Mouse (Mus musculus): ENCODE results near the gene Dmrt1. TPM values are rescaled to one million over a fixed set of nuclear protein-coding genes. Genes with fewer than 3 reads are reported as not detected.

Dmrt1 gene
- polyA plus RNA-seq, 1 experiment from 2014 or later = 0.20 TPM

DNA sequence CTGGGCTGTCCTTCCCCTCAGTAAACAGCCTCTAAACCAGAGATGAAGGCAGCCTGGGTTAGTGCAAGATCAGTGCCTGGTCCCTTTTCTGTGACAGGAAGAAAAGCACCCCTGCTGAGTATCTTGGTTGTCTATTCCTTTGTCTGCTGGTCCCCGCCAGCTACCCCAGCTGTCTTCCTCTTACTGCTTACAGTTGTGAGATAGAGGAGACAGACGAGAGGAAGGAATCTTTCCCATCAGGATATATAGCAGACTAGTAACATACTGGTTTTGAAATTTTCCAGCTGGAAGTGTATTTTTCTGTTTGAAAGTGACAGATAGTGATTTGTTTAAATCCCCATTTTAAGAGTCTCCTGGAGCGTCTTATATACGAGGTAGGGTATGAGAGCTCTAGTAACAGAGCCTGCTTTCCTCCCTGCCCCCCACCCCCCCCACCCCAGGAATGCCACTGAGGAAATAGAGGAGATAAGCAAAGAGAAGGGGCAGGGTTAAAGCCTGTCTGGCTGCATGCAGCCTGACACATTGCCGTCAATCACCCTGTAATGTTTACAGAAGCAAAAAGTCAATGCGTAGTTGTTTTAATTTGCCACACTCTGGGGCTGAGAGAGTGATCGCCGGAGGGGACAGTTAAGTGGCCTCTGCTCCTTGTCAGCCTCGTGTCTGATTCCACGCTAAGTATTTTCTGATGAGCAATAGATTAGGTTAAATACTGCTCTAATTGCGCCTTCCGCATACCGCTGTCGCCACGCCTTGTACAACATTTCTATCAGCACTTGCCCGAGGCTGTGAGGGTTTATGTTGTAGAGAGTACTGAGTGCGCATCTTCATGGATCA is 69.8 kb downstream of the Dmrt1 start:
- Histone ChIP-seq H3K27me3 (replicated peaks; ENCODE audit: low read depth, poor library complexity, severe bottlenecking) (peaks cover 84% of the 10 kb centered on the region), H3K4me3 (peak overlapping the region; percentile 32)

DNA sequence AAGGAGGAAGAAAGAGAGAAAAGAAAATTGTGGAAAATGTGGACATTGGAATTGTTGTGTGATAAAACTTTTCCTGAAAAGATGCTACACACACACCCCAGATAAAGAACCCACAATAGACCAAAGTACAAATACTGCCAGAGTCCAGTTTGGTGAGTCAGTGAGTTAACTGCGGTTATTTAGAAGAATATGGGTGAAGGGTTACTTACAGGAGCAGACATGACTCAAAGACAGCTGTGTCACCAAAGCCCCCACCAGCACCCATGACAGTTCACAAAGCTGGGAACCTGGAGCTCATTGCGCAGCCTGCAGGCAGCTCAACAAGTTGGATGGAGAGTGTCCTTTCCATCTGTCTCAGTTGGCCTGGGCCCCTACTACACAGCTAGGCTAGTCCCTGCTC is 72.9 kb downstream of the Dmrt1 start:
- Histone ChIP-seq H3K36me3 (replicated peaks) (no peaks in the 10 kb centered on the region), H3K27ac (replicated peaks) (no peak overlapping the region), H3K9me3 (no peaks in the 10 kb centered on the region), H3K4me3 (no peak overlapping the region), H3K27me3 (replicated peaks; ENCODE audit: low read depth, poor library complexity, severe bottlenecking) (peaks cover 68% of the 10 kb centered on the region), H3K4me1 (peaks cover 22% of the 10 kb centered on the region)
- 97% methylated on average over 2 of the region's 2 CpGs for WGBS
- no peak for DNase-seq (ENCODE audit: low spot score)

More for the DNA sequence above, 69.8 kb downstream of the Dmrt1 start:
- H3K4me1 ChIP-seq = peaks cover 22% of the 10 kb centered on the region
- 4% methylated on average over 17 of the region's 17 CpGs for WGBS
- no peaks in the 10 kb centered on the region for H3K36me3 ChIP-seq (replicated peaks)
- no peaks in the 10 kb centered on the region for H3K9me3 ChIP-seq
- H3K27ac ChIP-seq (replicated peaks) = 0 out of 2 replicates have a peak overlapping the region, but pooled peaks have one; percentile 16
- DNase-seq (ENCODE audit: low spot score) = peak; percentile 56

DNA sequence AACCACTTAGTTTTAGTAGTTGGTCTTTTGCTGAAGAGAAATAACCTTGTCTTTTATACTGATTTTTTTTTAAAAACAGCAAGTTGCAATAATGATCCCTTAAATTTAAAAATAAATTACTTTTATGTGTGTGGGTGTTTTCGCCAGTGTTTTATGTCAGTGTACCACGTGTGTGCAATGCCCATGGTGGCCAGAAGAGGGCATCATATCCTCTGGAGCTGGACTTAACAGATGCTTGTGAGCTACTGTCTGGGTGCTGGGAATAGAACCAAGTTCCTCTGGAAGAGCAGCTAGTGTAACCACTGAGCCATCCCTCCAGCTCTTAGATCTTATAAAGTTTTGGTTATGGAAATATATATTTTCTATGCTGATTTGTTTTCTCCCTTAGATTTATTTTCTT is 74.0 kb downstream of the Dmrt1 start:
- H3K27me3 ChIP-seq (replicated peaks; ENCODE audit: low read depth, poor library complexity, severe bottlenecking) = peaks cover 65% of the 10 kb centered on the region
- WGBS = 92% methylated on average over 2 of the region's 2 CpGs
- H3K27ac ChIP-seq (replicated peaks) = no peak overlapping the region
- DNase-seq (ENCODE audit: low spot score) = no peak
- H3K36me3 ChIP-seq (replicated peaks) = no peaks in the 10 kb centered on the region
- H3K9me3 ChIP-seq = no peaks in the 10 kb centered on the region
- peaks cover 19% of the 10 kb centered on the region for H3K4me1 ChIP-seq
- no peak overlapping the region for H3K4me3 ChIP-seq

DNA sequence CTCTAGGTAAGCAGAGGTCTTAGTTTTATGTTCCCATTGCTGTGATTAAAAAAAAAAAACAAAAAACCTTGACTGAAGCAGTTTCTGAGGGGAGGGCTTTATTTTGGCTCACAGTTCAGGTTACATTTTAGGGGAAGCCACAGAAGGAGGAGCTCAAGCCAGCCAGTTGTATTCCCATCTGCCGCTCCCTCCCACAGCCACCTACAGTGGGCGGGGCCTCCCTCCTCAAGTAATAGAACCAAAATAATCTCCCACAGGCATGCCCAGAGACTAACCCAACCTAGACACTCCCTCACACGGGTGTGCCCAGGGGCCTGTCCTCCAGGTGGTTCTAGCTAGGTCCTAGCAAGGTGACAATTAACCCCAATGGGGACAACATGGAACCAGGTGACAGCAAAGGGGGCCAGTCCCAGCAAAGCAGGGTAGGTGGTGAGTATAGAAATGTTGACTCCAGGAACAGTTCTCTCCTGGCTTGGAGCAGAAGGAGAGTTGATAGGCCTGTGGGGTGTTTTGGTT is 92.4 kb downstream of the Dmrt1 start:
- Histone ChIP-seq H3K27me3 (replicated peaks; ENCODE audit: low read depth, poor library complexity, severe bottlenecking) (peaks cover 91% of the 10 kb centered on the region), H3K4me3 (no peak overlapping the region), H3K36me3 (replicated peaks) (no peaks in the 10 kb centered on the region), H3K4me1 (peaks cover 7% of the 10 kb centered on the region; the same call in 1 of the 2 replicates), H3K27ac (replicated peaks) (no peak overlapping the region), H3K9me3 (no peaks in the 10 kb centered on the region)
- WGBS = 73% methylated on average over 3 of the region's 3 CpGs
- DNase-seq (ENCODE audit: low spot score) = no peak

DNA sequence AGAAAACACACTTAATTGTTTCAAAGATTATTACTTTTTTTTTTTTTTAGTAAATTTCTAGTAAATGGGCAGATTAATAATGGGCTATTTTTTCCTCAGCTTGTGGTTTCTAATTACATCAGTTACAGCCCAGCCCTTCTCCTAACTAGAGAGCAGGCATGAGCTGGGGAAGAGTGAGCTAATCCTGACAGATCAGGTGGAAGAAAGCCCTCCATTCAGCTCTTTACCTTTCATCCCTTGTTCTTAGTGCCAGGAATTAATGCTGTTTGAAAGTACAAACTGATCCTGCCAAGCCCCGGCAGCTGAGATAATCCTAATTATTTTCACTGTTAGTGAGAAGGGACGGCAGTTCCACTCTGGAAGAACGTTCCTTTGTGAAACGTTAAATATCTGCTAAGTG is 93.2 kb downstream of the Dmrt1 start:
- peaks cover 91% of the 10 kb centered on the region for H3K27me3 ChIP-seq (replicated peaks; ENCODE audit: low read depth, poor library complexity, severe bottlenecking)
- peaks cover 7% of the 10 kb centered on the region; the same call in 1 of the 2 replicates for H3K4me1 ChIP-seq

DNA sequence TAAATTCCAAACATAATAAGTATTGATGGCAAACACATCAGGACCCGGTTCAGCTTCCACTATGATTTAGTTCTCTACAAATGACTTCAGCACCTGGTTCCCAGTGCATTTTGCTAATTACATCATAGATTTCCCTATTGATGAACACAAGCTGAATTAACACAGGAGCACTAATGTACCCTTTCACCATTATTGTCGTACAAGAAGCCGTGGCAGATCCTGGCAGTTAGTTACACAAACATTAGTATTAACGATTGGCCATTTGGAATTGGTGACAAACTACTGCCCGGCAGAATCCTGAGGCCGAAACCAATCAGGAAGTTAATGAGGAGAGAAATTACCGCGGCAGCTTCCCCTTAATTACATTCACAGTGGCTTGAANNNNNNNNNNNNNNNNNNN is 96.5 kb downstream of the Dmrt1 start:
- no peaks in the 10 kb centered on the region for H3K9me3 ChIP-seq
- 5% methylated on average over 8 of the region's 8 CpGs for WGBS
- H3K36me3 ChIP-seq (replicated peaks) = no peaks in the 10 kb centered on the region
- peaks cover 25% of the 10 kb centered on the region for H3K4me1 ChIP-seq
- H3K4me3 ChIP-seq = no peak overlapping the region
- no peak overlapping the region for H3K27ac ChIP-seq (replicated peaks)
- peaks cover 100% of the 10 kb centered on the region for H3K27me3 ChIP-seq (replicated peaks; ENCODE audit: low read depth, poor library complexity, severe bottlenecking)
- no peak for DNase-seq (ENCODE audit: low spot score)

More for the DNA sequence above, 93.2 kb downstream of the Dmrt1 start:
- no peaks in the 10 kb centered on the region for H3K9me3 ChIP-seq
- H3K27ac ChIP-seq (replicated peaks) = no peak overlapping the region
- no peaks in the 10 kb centered on the region for H3K36me3 ChIP-seq (replicated peaks)
- no peak for DNase-seq (ENCODE audit: low spot score)
- H3K4me3 ChIP-seq = no peak overlapping the region
- 3% methylated on average over 4 of the region's 4 CpGs for WGBS

- no peak overlapping the region for H3K4me3 ChIP-seq
- peak; percentile 48 for DNase-seq (ENCODE audit: low spot score)
- no peak overlapping the region for H3K27ac ChIP-seq (replicated peaks)
- WGBS = under 1% methylated on average over 21 of the region's 21 CpGs
- peaks cover 100% of the 10 kb centered on the region for H3K27me3 ChIP-seq (replicated peaks; ENCODE audit: low read depth, poor library complexity, severe bottlenecking)
- peaks cover 38% of the 10 kb centered on the region for H3K4me1 ChIP-seq
- H3K9me3 ChIP-seq = no peaks in the 10 kb centered on the region
- H3K36me3 ChIP-seq (replicated peaks) = no peaks in the 10 kb centered on the region
These were observed 102.2 kb downstream of the Dmrt1 start for GRCm38 (mm10) chr19:25607461-25608205.

DNA sequence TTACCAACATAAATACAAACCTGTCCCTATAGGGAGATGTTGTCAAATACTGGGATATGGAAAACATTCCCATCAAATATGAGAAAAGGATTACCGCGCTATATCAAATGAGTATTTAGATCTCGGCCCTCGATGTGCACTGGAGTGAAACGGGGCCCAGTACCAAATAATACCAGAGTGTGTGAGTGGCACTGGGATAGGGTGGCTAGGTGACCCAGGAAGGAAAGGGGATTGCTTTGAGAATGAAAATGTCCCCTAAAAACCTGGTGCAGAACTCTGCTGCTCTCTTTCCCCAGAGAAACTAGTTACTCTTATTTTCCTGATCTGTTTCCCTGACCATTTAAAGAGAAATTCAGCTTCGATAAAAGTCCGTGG is 102.8 kb downstream of the Dmrt1 start:
- peak; percentile 21 for DNase-seq (ENCODE audit: low spot score)

DNA sequence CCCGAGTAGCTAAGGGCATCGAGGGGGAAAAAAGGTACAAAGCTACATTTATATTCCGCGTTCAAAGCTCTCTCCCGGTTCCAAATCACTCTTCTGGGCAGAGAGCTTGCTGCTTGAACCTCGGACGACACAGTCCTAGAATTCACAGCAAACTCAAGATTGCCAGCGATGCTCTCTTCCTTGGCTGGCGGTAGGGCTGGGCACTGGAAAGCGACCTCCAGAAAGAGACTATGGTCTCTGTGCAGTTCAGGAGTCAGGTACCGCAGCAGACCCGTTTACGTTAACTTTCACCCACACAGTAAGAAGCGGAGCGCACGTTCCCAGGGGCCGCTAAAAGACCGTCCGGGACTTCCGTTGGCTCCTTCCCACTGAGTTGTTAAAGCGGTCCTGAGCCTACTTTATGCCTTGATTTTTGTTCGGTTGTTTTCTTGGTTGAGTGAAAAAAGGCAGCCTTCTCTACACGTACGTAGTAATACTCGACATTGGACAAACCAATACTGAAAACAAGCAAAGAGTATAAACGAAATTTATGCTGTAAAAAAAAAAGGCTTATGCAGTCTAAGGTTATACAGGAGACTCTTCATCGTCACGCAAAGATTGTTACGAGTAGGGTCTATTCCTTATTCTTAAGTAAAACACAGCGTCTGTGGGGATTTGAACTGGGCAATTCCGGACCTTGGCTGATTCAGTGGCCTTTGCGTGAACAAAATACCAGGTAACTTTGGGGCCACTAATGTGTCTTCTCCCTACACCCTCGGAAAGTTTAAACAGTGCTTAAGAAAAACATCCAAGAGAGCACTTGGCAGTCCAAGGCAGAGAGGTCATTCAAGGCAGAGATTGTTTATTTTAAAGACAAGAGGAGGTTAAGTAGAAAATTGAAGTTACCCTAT is 103.8 kb downstream of the Dmrt1 start:
- Histone ChIP-seq H3K9me3 (no peaks in the 10 kb centered on the region), H3K27ac (replicated peaks) (no peak overlapping the region), H3K27me3 (replicated peaks; ENCODE audit: low read depth, poor library complexity, severe bottlenecking) (peaks cover 100% of the 10 kb centered on the region), H3K36me3 (replicated peaks) (no peaks in the 10 kb centered on the region), H3K4me1 (peaks cover 45% of the 10 kb centered on the region), H3K4me3 (peak overlapping the region; percentile 58; the same call in 1 of the 2 replicates)
- DNase-seq (ENCODE audit: low spot score) = peak; percentile 52
- WGBS = under 1% methylated on average over 33 of the region's 33 CpGs

More for the DNA sequence above, 102.8 kb downstream of the Dmrt1 start:
- Histone ChIP-seq H3K27ac (replicated peaks) (no peak overlapping the region), H3K36me3 (replicated peaks) (no peaks in the 10 kb centered on the region), H3K27me3 (replicated peaks; ENCODE audit: low read depth, poor library complexity, severe bottlenecking) (peaks cover 100% of the 10 kb centered on the region), H3K9me3 (no peaks in the 10 kb centered on the region), H3K4me3 (no peak overlapping the region), H3K4me1 (peaks cover 38% of the 10 kb centered on the region)
- WGBS = 2% methylated on average over 7 of the region's 7 CpGs

GRCm38 (mm10) chr19:25610015-25610410 is 104.6 kb downstream of the Dmrt1 start, which contains the start of gene Dmrt3:
Gene Dmrt3, plus strand, starts transcription at chr19:25610301.
- no peaks in the 10 kb centered on the region for H3K36me3 ChIP-seq (replicated peaks)
- H3K9me3 ChIP-seq = no peaks in the 10 kb centered on the region
- peaks cover 100% of the 10 kb centered on the region for H3K27me3 ChIP-seq (replicated peaks; ENCODE audit: low read depth, poor library complexity, severe bottlenecking)
- no peak for DNase-seq (ENCODE audit: low spot score)
- H3K4me1 ChIP-seq = peaks cover 46% of the 10 kb centered on the region
- H3K4me3 ChIP-seq = peak within 1 kb of the TSS; percentile 58
- WGBS = 1% methylated on average over 26 of the region's 29 CpGs
- peak within 1 kb of the TSS; percentile 75 for H3K27ac ChIP-seq (replicated peaks)

DNA sequence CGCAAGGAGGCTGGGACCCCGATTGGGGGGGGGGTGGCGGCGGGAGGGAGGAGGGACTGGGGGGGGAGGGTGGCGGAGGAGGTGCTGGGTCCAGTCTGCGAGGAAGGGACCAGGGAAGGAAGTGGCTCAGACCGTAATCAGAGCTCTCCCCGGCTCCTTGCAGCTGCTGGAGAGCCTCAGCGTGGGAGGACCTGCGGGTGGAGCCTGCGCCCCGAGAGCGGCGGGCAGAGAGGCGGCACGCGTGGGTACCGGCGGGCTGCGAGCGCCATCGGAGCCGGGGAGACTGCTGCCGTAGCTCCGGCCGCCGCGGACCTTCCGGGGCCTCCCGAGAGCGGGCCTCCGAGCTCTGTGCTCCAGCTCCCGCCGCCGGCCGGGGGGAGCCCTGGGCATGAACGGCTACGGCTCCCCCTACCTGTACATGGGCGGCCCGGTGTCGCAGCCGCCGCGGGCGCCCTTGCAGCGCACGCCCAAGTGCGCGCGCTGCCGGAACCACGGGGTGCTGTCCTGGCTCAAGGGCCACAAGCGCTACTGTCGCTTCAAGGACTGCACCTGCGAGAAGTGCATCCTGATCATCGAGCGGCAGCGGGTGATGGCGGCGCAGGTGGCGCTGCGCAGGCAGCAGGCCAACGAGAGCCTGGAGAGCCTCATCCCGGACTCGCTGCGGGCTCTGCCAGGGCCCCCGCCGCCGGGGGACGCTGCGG is 105.1 kb downstream of the Dmrt1 start:
- under 1% methylated on average over 67 of the region's 71 CpGs for WGBS
- peak overlapping the region; percentile 58 for H3K4me3 ChIP-seq
- peaks cover 44% of the 10 kb centered on the region for H3K4me1 ChIP-seq
- peak; percentile 69 for DNase-seq (ENCODE audit: low spot score)
- peak overlapping the region; percentile 75 for H3K27ac ChIP-seq (replicated peaks)
- H3K36me3 ChIP-seq (replicated peaks) = no peaks in the 10 kb centered on the region
- no peaks in the 10 kb centered on the region for H3K9me3 ChIP-seq
- peaks cover 100% of the 10 kb centered on the region for H3K27me3 ChIP-seq (replicated peaks; ENCODE audit: low read depth, poor library complexity, severe bottlenecking)

All from embryonic facial prominence, embryonic 10.5 days (tissue).